Mouse (Mus musculus): ENCODE results near the gene Lcp1. TPM values are rescaled to one million over a fixed set of nuclear protein-coding genes. Genes with fewer than 3 reads are reported as not detected.

Gene Lcp1
- total RNA-seq, 1 experiment from 2014 or later, result 384 TPM

- ATAC-seq (replicated peaks in 1 of 2; ENCODE audit: insufficient read depth in 1 of 2, low FRiP score in 2 of 2, low TSS enrichment in 1 of 2, low read depth in 1 of 2, poor library complexity in 2 of 2, severe bottlenecking in 2 of 2), result no peak
Observed at GRCm38 (mm10) chr14:75189031-75189430, 58.1 kb downstream of the Lcp1 start.

- ATAC-seq (replicated peaks in 1 of 2; ENCODE audit: insufficient read depth in 1 of 2, low FRiP score in 2 of 2, low TSS enrichment in 1 of 2, low read depth in 1 of 2, poor library complexity in 2 of 2, severe bottlenecking in 2 of 2), result no peak
Observed at GRCm38 (mm10) chr14:75190683-75191082, 59.8 kb downstream of the Lcp1 start.

GRCm38 (mm10) chr14:75192427-75192826 is 61.5 kb downstream of the Lcp1 start:
- no peak for ATAC-seq (replicated peaks in 1 of 2; ENCODE audit: insufficient read depth in 1 of 2, low FRiP score in 2 of 2, low TSS enrichment in 1 of 2, low read depth in 1 of 2, poor library complexity in 2 of 2, severe bottlenecking in 2 of 2)

GRCm38 (mm10) chr14:75192858-75193257 is 62.0 kb downstream of the Lcp1 start:
- ATAC-seq (replicated peaks in 1 of 2; ENCODE audit: insufficient read depth in 1 of 2, low FRiP score in 2 of 2, low TSS enrichment in 1 of 2, low read depth in 1 of 2, poor library complexity in 2 of 2, severe bottlenecking in 2 of 2), result peak in 1 of 2 experiments; percentile 30; a peak in 1 of 4 replicates

- peak; percentile 69 to 81 for ATAC-seq (replicated peaks in 1 of 2; ENCODE audit: insufficient read depth in 1 of 2, low FRiP score in 2 of 2, low TSS enrichment in 1 of 2, low read depth in 1 of 2, poor library complexity in 2 of 2, severe bottlenecking in 2 of 2)
Observed at GRCm38 (mm10) chr14:75195530-75195929, 64.6 kb downstream of the Lcp1 start.

- no peak for ATAC-seq (replicated peaks in 1 of 2; ENCODE audit: insufficient read depth in 1 of 2, low FRiP score in 2 of 2, low TSS enrichment in 1 of 2, low read depth in 1 of 2, poor library complexity in 2 of 2, severe bottlenecking in 2 of 2)
Observed at GRCm38 (mm10) chr14:75197027-75197426, 66.1 kb downstream of the Lcp1 start.

GRCm38 (mm10) chr14:75197660-75198059 is 66.8 kb downstream of the Lcp1 start:
- ATAC-seq (replicated peaks in 1 of 2; ENCODE audit: insufficient read depth in 1 of 2, low FRiP score in 2 of 2, low TSS enrichment in 1 of 2, low read depth in 1 of 2, poor library complexity in 2 of 2, severe bottlenecking in 2 of 2), result no peak

- ATAC-seq (replicated peaks in 1 of 2; ENCODE audit: insufficient read depth in 1 of 2, low FRiP score in 2 of 2, low TSS enrichment in 1 of 2, low read depth in 1 of 2, poor library complexity in 2 of 2, severe bottlenecking in 2 of 2), result no peak
Observed at GRCm38 (mm10) chr14:75205363-75206051, 74.6 kb downstream of the Lcp1 start.

- ATAC-seq (replicated peaks in 1 of 2; ENCODE audit: insufficient read depth in 1 of 2, low FRiP score in 2 of 2, low TSS enrichment in 1 of 2, low read depth in 1 of 2, poor library complexity in 2 of 2, severe bottlenecking in 2 of 2), result no peak
Observed at GRCm38 (mm10) chr14:75206307-75206706, 75.4 kb downstream of the Lcp1 start.

GRCm38 (mm10) chr14:75208572-75209151 is 77.8 kb downstream of the Lcp1 start:
- ATAC-seq (replicated peaks in 1 of 2; ENCODE audit: insufficient read depth in 1 of 2, low FRiP score in 2 of 2, low TSS enrichment in 1 of 2, low read depth in 1 of 2, poor library complexity in 2 of 2, severe bottlenecking in 2 of 2), result no peak

- no peak for ATAC-seq (replicated peaks in 1 of 2; ENCODE audit: insufficient read depth in 1 of 2, low FRiP score in 2 of 2, low TSS enrichment in 1 of 2, low read depth in 1 of 2, poor library complexity in 2 of 2, severe bottlenecking in 2 of 2)
Observed at GRCm38 (mm10) chr14:75213752-75214151, 82.9 kb downstream of the Lcp1 start.

- ATAC-seq (replicated peaks in 1 of 2; ENCODE audit: insufficient read depth in 1 of 2, low FRiP score in 2 of 2, low TSS enrichment in 1 of 2, low read depth in 1 of 2, poor library complexity in 2 of 2, severe bottlenecking in 2 of 2), result no peak
Observed at GRCm38 (mm10) chr14:75218843-75219242, 87.9 kb downstream of the Lcp1 start.

- ATAC-seq (replicated peaks in 1 of 2; ENCODE audit: insufficient read depth in 1 of 2, low FRiP score in 2 of 2, low TSS enrichment in 1 of 2, low read depth in 1 of 2, poor library complexity in 2 of 2, severe bottlenecking in 2 of 2), result no peak
Observed at GRCm38 (mm10) chr14:75219250-75219913, 88.5 kb downstream of the Lcp1 start.

GRCm38 (mm10) chr14:75222386-75222785 is 91.5 kb downstream of the Lcp1 start:
- no peak for ATAC-seq (replicated peaks in 1 of 2; ENCODE audit: insufficient read depth in 1 of 2, low FRiP score in 2 of 2, low TSS enrichment in 1 of 2, low read depth in 1 of 2, poor library complexity in 2 of 2, severe bottlenecking in 2 of 2)

- peak in 1 of 2 experiments; percentile 51; a peak in 1 of 4 replicates for ATAC-seq (replicated peaks in 1 of 2; ENCODE audit: insufficient read depth in 1 of 2, low FRiP score in 2 of 2, low TSS enrichment in 1 of 2, low read depth in 1 of 2, poor library complexity in 2 of 2, severe bottlenecking in 2 of 2)
Observed at GRCm38 (mm10) chr14:75227453-75228084, 96.7 kb downstream of the Lcp1 start.

GRCm38 (mm10) chr14:75229834-75230233 is 98.9 kb downstream of the Lcp1 start:
- ATAC-seq (replicated peaks in 1 of 2; ENCODE audit: insufficient read depth in 1 of 2, low FRiP score in 2 of 2, low TSS enrichment in 1 of 2, low read depth in 1 of 2, poor library complexity in 2 of 2, severe bottlenecking in 2 of 2), result peak; percentile 62 to 65; a peak in 3 of 4 replicates

- ATAC-seq (replicated peaks in 1 of 2; ENCODE audit: insufficient read depth in 1 of 2, low FRiP score in 2 of 2, low TSS enrichment in 1 of 2, low read depth in 1 of 2, poor library complexity in 2 of 2, severe bottlenecking in 2 of 2), result no peak
Observed at GRCm38 (mm10) chr14:75233070-75233469, 102.2 kb downstream of the Lcp1 start.

- no peak for ATAC-seq (replicated peaks in 1 of 2; ENCODE audit: insufficient read depth in 1 of 2, low FRiP score in 2 of 2, low TSS enrichment in 1 of 2, low read depth in 1 of 2, poor library complexity in 2 of 2, severe bottlenecking in 2 of 2)
Observed at GRCm38 (mm10) chr14:75235552-75235951, 104.7 kb downstream of the Lcp1 start.

Data from hematopoietic stem cell, adult 5-6 weeks (primary cell).